Mouse (Mus musculus) embryonic facial prominence, embryonic 14.5 days (tissue): Measurements from ENCODE around the gene Gtpbp8. TPM values are rescaled to one million over a fixed set of nuclear protein-coding genes. Genes with fewer than 3 reads are reported as not detected.
A peak's percentile ranks its signal among the peaks of the same experiment; 100 is the strongest.

Experiments used
- ATAC-seq: fragments of 200-750 bp; cut with Nextera tagmentation; 2 replicates; pipeline ENCODE4 v1.8.0; 2017; ENCODE audit warnings: low read depth, moderate number of reproducible peaks, moderate TSS enrichment
- DNase-seq: peaks from one replicate; pipeline ENCODE4 v3.0.0-alpha.2; 2015; ENCODE audit warnings: low spot score
- H3K27ac ChIP-seq: fragments of 300-500 bp; sonication (generic); replicated peaks from 2 replicates; pipeline ENCODE4 v1.5.1; 2014; ENCODE audit warnings: low read depth, mild to moderate bottlenecking, low read length, moderate library complexity
- H3K27me3 ChIP-seq: fragments of 300-500 bp; sonication (generic); replicated peaks from 2 replicates; pipeline ENCODE4 v1.6.1; 2014; ENCODE audit warnings: low read length; ENCODE audit not compliant: control insufficient read depth, insufficient read depth
- H3K36me3 ChIP-seq: fragments of 300-500 bp; sonication (generic); 2 replicates; pipeline ENCODE4 v1.6.1; 2014; ENCODE audit warnings: low read length, mixed read lengths; ENCODE audit not compliant: control insufficient read depth, insufficient read depth
- H3K4me1 ChIP-seq: fragments of 300-500 bp; sonication (generic); 2 replicates; pipeline ENCODE4 v1.6.1; 2014; ENCODE audit warnings: antibody characterized with exemption, low read length; ENCODE audit not compliant: control insufficient read depth, insufficient read depth
- H3K4me2 ChIP-seq: fragments of 300-500 bp; sonication (generic); 2 replicates; pipeline ENCODE4 v1.6.1; 2014; ENCODE audit warnings: low read depth, mild to moderate bottlenecking, low read length, moderate library complexity, mixed read lengths
- H3K4me3 ChIP-seq: fragments of 300-500 bp; sonication (generic); 2 replicates; pipeline ENCODE4 v1.5.1; 2014; ENCODE audit warnings: low read depth, mild to moderate bottlenecking, low read length
- H3K9ac ChIP-seq: fragments of 300-500 bp; sonication (generic); 2 replicates; pipeline ENCODE4 v1.6.1; 2014; ENCODE audit warnings: low read depth, mild to moderate bottlenecking, low read length, moderate library complexity, mixed read lengths
- H3K9me3 ChIP-seq: fragments of 300-500 bp; sonication (generic); 2 replicates; pipeline ENCODE4 v1.6.1; 2016; ENCODE audit warnings: low read length; ENCODE audit not compliant: control insufficient read depth
- WGBS: fragments of 180-500 bp; shearing (Covaris S2); extraction: QIAGEN DNeasy Blood & Tissue Kit; methylation state at CpG from one replicate; pipeline ENCODE4 v1.1.7; 2014; 5-methylcytosine and 5-hydroxymethylcytosine counted together
- polyA plus RNA-seq: library from polyadenylated mRNA; unstranded; fragments of >200 nt; fragmentation: Nextera tagmentation; extraction: Ambion mirVana; gene quantifications from 2 replicates; pipeline ENCODE4 v1.2.1, GENCODE M21; 2014

Gtpbp8 gene
- polyA plus RNA-seq, 1 experiment from 2014 or later = 27.8 TPM

- Histone ChIP-seq H3K9ac (0 out of 2 replicates have a peak overlapping the region, but pooled peaks have one; percentile 4), H3K9me3 (no peaks in the 10 kb centered on the region), H3K36me3 (no peaks in the 10 kb centered on the region), H3K4me1 (peaks cover 41% of the 10 kb centered on the region), H3K4me2 (peak overlapping the region; percentile 42), H3K4me3 (no peak overlapping the region), H3K27ac (peak overlapping the region; percentile 78), H3K27me3 (no peaks in the 10 kb centered on the region)
- ATAC-seq = no peak
- 8% methylated on average over 4 of the region's 4 CpGs for WGBS
- DNase-seq = peak; percentile 78
These were observed 57.7 kb downstream of the Gtpbp8 start for GRCm38 (mm10) chr16:44688507-44688906.

- ATAC-seq (no peak), DNase-seq (no peak)
- H3K27me3 ChIP-seq = no peaks in the 10 kb centered on the region
- peaks cover 41% of the 10 kb centered on the region for H3K4me1 ChIP-seq
- no peak overlapping the region for H3K9ac ChIP-seq
- peak overlapping the region; percentile 2; the same call in 1 of the 2 replicates for H3K4me3 ChIP-seq
- no peaks in the 10 kb centered on the region for H3K36me3 ChIP-seq
- H3K4me2 ChIP-seq = peak overlapping the region; percentile 42
- 4% methylated on average over 18 of the region's 18 CpGs for WGBS
- peak overlapping the region; percentile 78 for H3K27ac ChIP-seq
- no peaks in the 10 kb centered on the region for H3K9me3 ChIP-seq
These were observed 58.3 kb downstream of the Gtpbp8 start for GRCm38 (mm10) chr16:44687719-44688420.

GRCm38 (mm10) chr16:44686991-44687718 is 59.0 kb downstream of the Gtpbp8 start:
- Histone ChIP-seq H3K9me3 (peaks cover 3% of the 10 kb centered on the region; the same call in 1 of the 2 replicates), H3K27me3 (no peaks in the 10 kb centered on the region), H3K4me3 (peak overlapping the region; percentile 2; the same call in 1 of the 2 replicates), H3K36me3 (no peaks in the 10 kb centered on the region), H3K4me1 (peaks cover 41% of the 10 kb centered on the region), H3K9ac (peak overlapping the region; percentile 26; the same call in 1 of the 2 replicates), H3K4me2 (peak overlapping the region; percentile 42), H3K27ac (peak overlapping the region; percentile 78)
- WGBS = 41% methylated on average over 20 of the region's 20 CpGs
- ATAC-seq (peak; percentile 86), DNase-seq (peak; percentile 77)

Other genes with a start within 250 kb of the Gtpbp8 start
- gene Boc, start 187.5 kb downstream of the Gtpbp8 start, polyA plus RNA-seq = 34.8 and 43.6 TPM in 2 replicates
- 7.9 and 8.8 TPM in 2 replicates for gene Nepro, start 22.1 kb downstream of the Gtpbp8 start, polyA plus RNA-seq
- 1.5 and 2.1 TPM in 2 replicates for gene Cd200r1, start 19.4 kb upstream of the Gtpbp8 start, polyA plus RNA-seq
- 0.20 and 0.56 TPM in 2 replicates for gene Cd200r4, start 65.4 kb upstream of the Gtpbp8 start, polyA plus RNA-seq
- gene Cd200r2, start 120.7 kb upstream of the Gtpbp8 start, polyA plus RNA-seq = not detected in 2 replicates
- gene Cd200r3, start 197.3 kb upstream of the Gtpbp8 start, polyA plus RNA-seq = 1.5 and 2.0 TPM in 2 replicates